Mouse (Mus musculus) hindbrain, postnatal 0 days (tissue): Measurements from ENCODE around the gene Wrap73. TPM values are rescaled to one million over a fixed set of nuclear protein-coding genes. Genes with fewer than 3 reads are reported as not detected.

Experiments used
- ATAC-seq: fragments of 200-750 bp; cut with Nextera tagmentation; 2 replicates; pipeline ENCODE4 v1.8.0; 2017; ENCODE audit warnings: mild to moderate bottlenecking, moderate TSS enrichment, moderate library complexity
- DNase-seq: peaks from one replicate; pipeline ENCODE4 v3.0.0-alpha.2; 2015; ENCODE audit warnings: low spot score
- H3K27ac ChIP-seq: fragments of 300-500 bp; sonication (generic); 2 replicates; pipeline ENCODE4 v1.5.1; 2014; ENCODE audit warnings: mild to moderate bottlenecking
- H3K27me3 ChIP-seq: fragments of 300-500 bp; sonication (generic); 2 replicates; pipeline ENCODE4 v1.6.1; 2014; ENCODE audit warnings: low read length, mixed read lengths; ENCODE audit not compliant: insufficient read depth
- H3K36me3 ChIP-seq: fragments of 300-500 bp; sonication (generic); 2 replicates; pipeline ENCODE4 v1.6.1; 2014; ENCODE audit warnings: low read length, mixed read lengths; ENCODE audit not compliant: insufficient read depth
- H3K4me1 ChIP-seq: fragments of 300-500 bp; sonication (generic); 2 replicates; pipeline ENCODE4 v1.6.1; 2014; ENCODE audit warnings: antibody characterized with exemption, low read length, mixed read lengths; ENCODE audit not compliant: insufficient read depth
- H3K4me2 ChIP-seq: fragments of 300-500 bp; sonication (generic); 2 replicates; pipeline ENCODE4 v1.6.1; 2014; ENCODE audit warnings: low read depth, mild to moderate bottlenecking, low read length, moderate library complexity, mixed read lengths
- H3K4me3 ChIP-seq: fragments of 300-500 bp; sonication (generic); 2 replicates; pipeline ENCODE4 v1.5.1; 2014; ENCODE audit warnings: low read length
- H3K9ac ChIP-seq: fragments of 300-500 bp; sonication (generic); replicated peaks from 2 replicates; pipeline ENCODE4 v1.6.1; 2014; ENCODE audit warnings: mild to moderate bottlenecking, low read length, moderate library complexity, mixed read lengths
- H3K9me3 ChIP-seq: fragments of 300-500 bp; sonication (generic); 2 replicates; pipeline ENCODE4 v1.6.1; 2016; ENCODE audit warnings: low read length, mixed read lengths
- CTCF ChIP-seq: IDR thresholded peaks from 2 replicates; pipeline ENCODE4 v1.5.1; 2016; ENCODE audit warnings: antibody characterized with exemption, control low read depth, low read depth
- WGBS: fragments of 180-500 bp; shearing (Covaris S2); extraction: QIAGEN DNeasy Blood & Tissue Kit; methylation state at CpG from one replicate; pipeline ENCODE4 v1.1.7; 2014; 5-methylcytosine and 5-hydroxymethylcytosine counted together
- polyA plus RNA-seq: library from polyadenylated mRNA; unstranded; fragments of >200 nt; fragmentation: Nextera tagmentation; extraction: Ambion mirVana; gene quantifications from 2 replicates; pipeline ENCODE4 v1.2.1, GENCODE M21; 2015
- total RNA-seq: library from RNA; depleted of rRNA; stranded (reverse); fragments of >200 nt; gene quantifications from 2 replicates; pipeline ENCODE4 v1.2.3, GENCODE M21; 2014

Wrap73 gene
- total and polyA plus RNA-seq, 2 experiments from 2014 or later, result 36.5 to 76.7 TPM

DNA sequence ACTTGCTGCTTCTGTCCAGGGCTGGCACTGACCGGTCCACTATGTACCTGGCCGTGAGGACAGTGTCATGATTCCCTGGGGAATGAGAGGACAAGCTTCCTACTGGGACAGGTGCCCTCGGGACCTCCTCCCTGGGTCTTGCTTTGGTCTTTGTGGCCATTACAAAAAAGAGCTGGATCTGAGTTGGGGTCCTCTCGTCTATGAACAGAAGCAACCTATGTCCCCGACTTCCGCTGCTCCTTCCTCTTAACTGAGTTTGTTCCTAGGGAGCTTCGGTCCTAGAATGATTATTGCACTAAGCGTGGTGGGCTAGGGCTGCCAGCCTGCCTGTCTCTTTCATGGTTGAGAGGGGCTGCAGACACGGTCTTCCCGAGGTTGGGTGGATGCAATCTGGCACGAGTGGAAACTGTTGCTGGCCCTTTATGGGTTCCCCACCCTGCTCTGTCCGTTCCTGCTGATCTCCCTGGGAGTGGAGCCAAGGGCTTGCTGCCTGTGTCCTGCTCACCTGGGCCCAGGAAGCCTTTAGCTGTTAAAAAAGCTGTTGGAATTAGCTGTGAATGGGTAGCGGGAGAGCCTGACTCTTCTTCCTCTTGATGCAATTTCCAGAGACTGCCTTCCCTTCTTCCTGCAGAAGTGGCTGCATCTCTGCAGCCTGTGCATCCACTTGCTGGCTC lies 29.9 kb downstream of the Wrap73 start:
- Histone ChIP-seq H3K4me1 (peaks cover 5% of the 10 kb centered on the region; the same call in 1 of the 2 replicates), H3K27me3 (peaks cover 22% of the 10 kb centered on the region; the same call in 1 of the 2 replicates), H3K9ac (no peak overlapping the region), H3K27ac (no peak overlapping the region), H3K4me3 (peak overlapping the region; percentile 48; the same call in 1 of the 2 replicates), H3K36me3 (no peaks in the 10 kb centered on the region), H3K4me2 (peak overlapping the region; percentile 85), H3K9me3 (no peaks in the 10 kb centered on the region)
- DNase-seq (no peak), ATAC-seq (0 out of 2 replicates have a peak, but pooled peaks have one; percentile 31)
- TF ChIP-seq CTCF, result no peak
- 28% methylated on average over 13 of the region's 13 CpGs for WGBS

DNA sequence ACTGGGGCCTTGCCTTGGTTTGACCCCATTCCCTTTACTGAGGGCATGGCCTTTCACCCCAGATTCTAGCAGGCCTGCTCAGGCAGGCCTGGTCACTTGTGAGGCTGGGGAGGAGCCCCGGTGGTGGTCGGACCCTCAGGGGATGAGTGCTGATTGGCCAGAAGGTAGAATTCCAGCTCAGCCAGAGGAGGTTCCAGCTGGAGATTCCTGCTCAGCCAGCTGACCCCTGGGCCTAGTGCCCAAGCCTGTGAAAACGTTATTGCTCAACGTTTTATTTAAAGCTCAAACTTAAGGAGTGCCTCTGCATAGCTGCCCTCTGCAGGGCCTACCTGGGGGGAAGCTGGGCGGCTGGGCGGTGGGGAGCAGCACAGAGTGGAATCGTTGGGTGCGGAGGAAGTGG lies 35.1 kb downstream of the Wrap73 start:
- Histone ChIP-seq H3K4me3 (no peak overlapping the region), H3K4me1 (no peaks in the 10 kb centered on the region), H3K27ac (no peak overlapping the region), H3K36me3 (no peaks in the 10 kb centered on the region), H3K9ac (no peak overlapping the region), H3K27me3 (no peaks in the 10 kb centered on the region), H3K4me2 (no peak overlapping the region), H3K9me3 (no peaks in the 10 kb centered on the region)
- no peak for TF ChIP-seq CTCF
- WGBS, result 67% methylated on average over 8 of the region's 8 CpGs
- ATAC-seq (no peak), DNase-seq (no peak)

DNA sequence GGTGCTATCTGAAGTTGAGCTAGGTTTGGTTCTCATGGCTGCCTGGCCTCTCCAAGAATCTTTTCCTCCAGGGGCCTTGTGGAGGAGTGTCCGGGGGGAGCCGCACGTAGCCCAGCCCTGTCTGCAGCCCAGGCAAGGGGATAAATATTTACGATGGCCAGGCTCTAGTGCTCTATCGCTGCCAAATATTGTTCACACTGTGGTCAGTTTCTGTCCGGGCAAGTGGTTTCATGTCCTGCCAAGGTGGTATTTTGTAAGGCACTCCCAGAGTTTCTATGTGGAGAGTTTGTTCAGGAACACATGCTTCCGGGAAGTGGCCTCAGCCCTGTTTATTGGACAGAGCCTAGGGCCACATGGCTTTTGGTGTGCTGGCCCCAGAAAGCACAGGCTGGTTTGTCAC lies 38.8 kb downstream of the Wrap73 start:
- TF ChIP-seq CTCF, result no peak
- no peaks in the 10 kb centered on the region for H3K4me1 ChIP-seq
- no peak overlapping the region for H3K9ac ChIP-seq
- ATAC-seq (no peak), DNase-seq (no peak)
- H3K27me3 ChIP-seq, result no peaks in the 10 kb centered on the region
- no peaks in the 10 kb centered on the region for H3K9me3 ChIP-seq
- H3K36me3 ChIP-seq, result no peaks in the 10 kb centered on the region
- no peak overlapping the region for H3K4me2 ChIP-seq
- 79% methylated on average over 7 of the region's 7 CpGs for WGBS
- no peak overlapping the region for H3K27ac ChIP-seq
- no peak overlapping the region for H3K4me3 ChIP-seq

DNA sequence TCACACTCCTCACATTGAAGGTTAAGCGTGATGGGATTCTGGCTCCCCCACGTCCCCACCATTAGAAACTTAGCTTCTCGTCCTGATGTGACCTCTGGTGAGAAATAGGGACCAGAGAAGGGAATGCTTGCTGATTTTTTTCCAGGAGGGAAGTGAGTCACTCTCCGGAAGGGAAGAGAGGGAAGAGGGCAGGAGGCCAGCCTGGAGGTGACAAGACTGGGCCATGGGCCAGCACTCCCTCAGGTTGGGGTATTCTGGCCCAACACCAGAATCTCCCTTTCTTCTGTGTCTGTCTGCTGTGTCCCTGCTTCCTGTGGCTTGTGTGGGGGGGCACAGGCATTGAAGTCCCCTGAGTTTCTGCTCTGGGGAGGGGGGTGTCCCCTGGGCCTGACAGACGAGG lies 41.4 kb downstream of the Wrap73 start:
- no peak overlapping the region for H3K4me2 ChIP-seq
- H3K4me1 ChIP-seq, result no peaks in the 10 kb centered on the region
- ATAC-seq (no peak), DNase-seq (no peak)
- H3K27me3 ChIP-seq, result no peaks in the 10 kb centered on the region
- WGBS, result 63% methylated on average over 5 of the region's 5 CpGs
- H3K4me3 ChIP-seq, result no peak overlapping the region
- H3K9ac ChIP-seq, result no peak overlapping the region
- no peaks in the 10 kb centered on the region for H3K9me3 ChIP-seq
- TF ChIP-seq CTCF, result no peak
- no peak overlapping the region for H3K27ac ChIP-seq
- no peaks in the 10 kb centered on the region for H3K36me3 ChIP-seq

DNA sequence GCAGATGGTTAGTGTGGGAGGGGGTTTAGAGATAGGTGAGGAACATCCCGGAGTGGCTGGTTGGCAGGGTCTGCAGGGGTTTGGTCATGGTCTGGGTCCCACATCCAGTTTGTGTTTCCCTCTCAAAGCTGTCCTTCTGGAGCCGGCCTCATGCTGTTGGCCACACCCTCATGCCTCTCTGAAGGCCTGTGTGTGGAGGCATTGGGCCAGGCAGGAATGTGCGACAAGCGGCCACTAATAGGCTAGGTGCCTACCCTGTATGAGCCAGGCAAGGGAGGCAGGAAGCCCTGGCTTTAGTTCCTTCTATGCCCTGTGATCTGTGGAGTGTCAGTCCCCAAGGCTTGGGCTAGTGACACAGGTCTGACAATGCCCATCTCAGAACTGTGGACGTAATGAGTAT lies 42.8 kb downstream of the Wrap73 start:
- H3K9ac ChIP-seq, result no peak overlapping the region
- H3K4me3 ChIP-seq, result no peak overlapping the region
- no peak for ATAC-seq
- TF ChIP-seq CTCF, result no peak
- no peak for DNase-seq
- no peaks in the 10 kb centered on the region for H3K4me1 ChIP-seq
- no peaks in the 10 kb centered on the region for H3K36me3 ChIP-seq
- WGBS, result 65% methylated on average over 5 of the region's 5 CpGs
- no peaks in the 10 kb centered on the region for H3K9me3 ChIP-seq
- no peaks in the 10 kb centered on the region for H3K27me3 ChIP-seq
- H3K4me2 ChIP-seq, result no peak overlapping the region
- no peak overlapping the region for H3K27ac ChIP-seq

DNA sequence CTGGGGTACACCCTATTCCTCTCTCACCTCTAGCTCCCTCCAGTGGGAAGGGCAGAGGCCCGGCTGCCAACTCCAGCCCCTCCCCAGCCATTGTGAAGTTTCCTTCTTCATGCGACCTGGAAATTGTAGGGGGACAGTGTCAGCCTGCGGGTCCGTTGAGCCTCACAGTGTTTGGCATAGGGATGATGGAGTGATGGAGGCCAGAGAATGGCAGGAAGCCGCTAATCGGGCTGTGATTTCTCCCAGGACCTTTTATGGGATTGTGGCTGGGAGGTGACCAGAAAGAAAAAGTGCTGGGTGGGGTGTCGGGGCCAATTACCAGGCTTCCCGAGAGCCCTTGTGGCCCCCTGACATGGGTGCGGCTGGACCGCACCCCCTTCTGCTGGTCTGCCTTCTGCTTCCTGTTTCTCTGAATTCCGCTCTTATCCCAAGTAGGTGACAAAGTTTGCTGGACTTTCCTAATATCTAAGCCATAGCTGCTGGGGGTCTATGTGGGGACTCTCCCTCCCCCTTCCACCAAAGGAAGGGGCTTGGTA lies 43.9 kb downstream of the Wrap73 start:
- Histone ChIP-seq H3K9me3 (no peaks in the 10 kb centered on the region), H3K4me2 (no peak overlapping the region), H3K9ac (no peak overlapping the region), H3K4me1 (no peaks in the 10 kb centered on the region), H3K27ac (no peak overlapping the region), H3K27me3 (no peaks in the 10 kb centered on the region), H3K36me3 (no peaks in the 10 kb centered on the region), H3K4me3 (no peak overlapping the region)
- 84% methylated on average over 11 of the region's 11 CpGs for WGBS
- DNase-seq (no peak), ATAC-seq (no peak)
- TF ChIP-seq CTCF, result no peak

DNA sequence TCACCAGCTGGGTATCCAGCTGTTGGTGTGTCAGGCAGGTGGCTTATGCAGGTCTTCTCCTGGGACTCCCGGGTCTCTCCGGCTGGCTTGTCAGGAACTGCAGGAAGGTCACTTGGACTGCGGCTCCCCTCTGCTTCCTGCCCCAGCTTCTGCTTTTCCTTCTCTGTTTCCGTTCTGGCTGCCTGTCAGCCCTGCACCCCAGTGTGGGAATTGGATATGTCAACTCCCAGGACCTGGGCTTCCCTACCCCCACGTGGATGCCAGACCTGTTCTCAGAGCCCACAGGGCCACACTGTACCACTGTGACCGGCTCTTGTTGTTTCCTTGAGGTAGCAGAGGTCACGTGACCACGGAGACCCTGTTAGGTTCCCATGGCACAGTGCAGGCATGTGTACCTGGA lies 46.8 kb downstream of the Wrap73 start:
- H3K9ac ChIP-seq, result no peak overlapping the region
- no peak for TF ChIP-seq CTCF
- 78% methylated on average over 8 of the region's 8 CpGs for WGBS
- no peak overlapping the region for H3K4me3 ChIP-seq
- no peaks in the 10 kb centered on the region for H3K27me3 ChIP-seq
- no peaks in the 10 kb centered on the region for H3K36me3 ChIP-seq
- no peak overlapping the region for H3K4me2 ChIP-seq
- H3K9me3 ChIP-seq, result no peaks in the 10 kb centered on the region
- no peak for DNase-seq
- no peaks in the 10 kb centered on the region for H3K4me1 ChIP-seq
- no peak for ATAC-seq
- no peak overlapping the region for H3K27ac ChIP-seq
